Mouse (Mus musculus): ENCODE results near the gene Adh1. TPM values are rescaled to one million over a fixed set of nuclear protein-coding genes. Genes with fewer than 3 reads are reported as not detected.

Adh1 gene
- 0.30 and 1.8 TPM in 2 replicates for polyA plus RNA-seq (2012; rRNA removed)

GRCm38 (mm10) chr3:138260721-138261669 is at the start of gene Adh1:
TSS of gene Adh1 (plus strand) at chr3:138260991.

GRCm38 (mm10) chr3:138217631-138218264 is 43.0 kb upstream of the Adh1 start, which contains the start of gene Adh7:
TSS of gene Adh7 (plus strand) at chr3:138217760.

DNA sequence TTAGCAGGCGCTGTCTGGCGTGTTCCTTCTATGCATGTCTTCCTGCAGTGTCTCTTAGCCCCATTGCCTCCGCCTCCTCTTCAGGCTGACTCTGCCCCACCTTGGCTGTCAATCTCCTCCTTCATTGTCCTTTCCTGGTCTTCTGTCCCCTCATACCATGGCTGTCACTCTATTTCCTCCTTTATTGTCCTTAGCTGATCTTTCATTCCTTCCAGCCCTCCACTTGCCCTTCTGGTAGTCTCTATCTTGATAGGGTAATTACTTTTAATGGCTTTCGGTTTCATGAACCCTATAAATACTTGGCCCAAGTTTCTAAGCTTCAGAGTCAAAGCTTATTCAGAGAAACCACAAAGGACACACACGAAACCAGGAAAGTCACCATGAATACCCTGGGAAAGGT is 52.2 kb downstream of the Adh1 start, which contains the start of gene Adh6a:
Gene Adh6a, plus strand, starts transcription at position 322 of the 400 bp plus-strand sequence.

Other genes with a start within 250 kb of the Adh1 start
- 0.07 and 0.41 TPM in 2 replicates for gene 1110002E22Rik, start 195.9 kb upstream of the Adh1 start, polyA plus RNA-seq (2012; rRNA removed)
- 0.07 and 0.08 TPM in 2 replicates for gene Gm5105, start 193.6 kb upstream of the Adh1 start, polyA plus RNA-seq (2012; rRNA removed)
- gene Trmt10a, start 117.5 kb upstream of the Adh1 start, polyA plus RNA-seq (2012; rRNA removed): 16.7 TPM in 2 replicates
- gene Mttp, start 116.0 kb upstream of the Adh1 start, polyA plus RNA-seq (2012; rRNA removed): 6.9 and 7.5 TPM in 2 replicates
- not detected in 2 replicates for gene 4930579F01Rik, start 67.2 kb upstream of the Adh1 start, polyA plus RNA-seq (2012; rRNA removed)
- 0.02 and 0.04 TPM in 2 replicates for gene Adh7, start 43.2 kb upstream of the Adh1 start, polyA plus RNA-seq (2012; rRNA removed)
- not detected in 2 replicates for gene Adh6a, start 52.3 kb downstream of the Adh1 start, polyA plus RNA-seq (2012; rRNA removed)
- gene Adh6b, start 80.8 kb downstream of the Adh1 start, polyA plus RNA-seq (2012; rRNA removed): 0.31 and 0.35 TPM in 2 replicates
- not detected in 2 replicates for gene Adh4, start 154.5 kb downstream of the Adh1 start, polyA plus RNA-seq (2012; rRNA removed)
- 171 and 256 TPM in 2 replicates for gene Adh5, start 182.1 kb downstream of the Adh1 start, polyA plus RNA-seq (2012; rRNA removed)
- gene Metap1, start 228.5 kb downstream of the Adh1 start, polyA plus RNA-seq (2012; rRNA removed): 61.0 and 74.3 TPM in 2 replicates